Mouse (Mus musculus): Measurements from ENCODE around the gene Styx.
A peak's percentile ranks its signal among the peaks of the same experiment; 100 is the strongest.

Styx gene

DNA sequence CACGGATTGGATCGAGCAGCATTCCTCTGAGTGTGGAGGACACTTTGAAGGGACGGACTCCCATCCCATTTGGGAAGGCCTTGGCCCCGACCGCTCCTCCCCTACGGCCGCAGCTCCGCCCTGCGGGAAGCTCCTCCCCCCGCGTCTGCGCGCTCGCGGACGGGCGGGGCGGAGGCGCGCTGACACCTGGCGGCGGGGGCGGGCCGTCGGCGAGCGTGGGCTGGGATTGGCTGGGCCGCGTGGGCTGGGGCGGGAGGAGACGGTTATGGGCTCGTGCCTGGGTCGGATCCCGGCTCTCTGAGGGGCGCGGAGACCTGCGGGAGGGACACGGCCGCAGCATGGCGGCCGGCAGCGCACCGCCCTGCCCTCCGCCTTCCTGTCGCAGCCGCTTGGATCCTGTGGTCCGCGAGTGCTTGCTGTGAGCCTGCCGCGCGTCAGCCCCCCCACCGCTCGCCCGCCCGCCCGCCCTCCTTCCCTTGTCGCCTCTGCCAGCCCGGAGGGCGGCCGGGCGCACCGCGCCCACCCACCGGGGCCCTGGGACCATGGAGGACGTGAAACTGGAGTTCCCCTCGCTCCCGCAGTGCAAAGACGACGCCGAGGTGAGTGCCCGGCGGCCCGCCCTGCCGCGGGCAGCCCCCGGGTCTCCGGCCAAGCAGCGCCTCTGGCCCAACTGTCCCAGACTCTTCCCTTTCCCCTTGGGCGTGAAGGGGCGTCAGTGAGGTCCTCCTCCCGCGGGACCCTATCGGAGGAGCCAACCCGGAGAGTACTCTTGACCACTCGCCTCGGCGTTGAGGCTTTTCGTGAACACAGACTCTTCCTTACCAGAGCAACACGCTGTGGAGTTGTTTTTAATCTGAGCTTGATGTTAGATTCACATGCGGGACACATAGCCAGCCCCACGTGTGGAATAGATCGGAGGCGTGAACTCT, at the start of gene Styx:
Gene Styx (plus strand): TSS at position 163 of the 929 bp plus-strand sequence.
- peak; percentile 95 for DNase-seq

DNA sequence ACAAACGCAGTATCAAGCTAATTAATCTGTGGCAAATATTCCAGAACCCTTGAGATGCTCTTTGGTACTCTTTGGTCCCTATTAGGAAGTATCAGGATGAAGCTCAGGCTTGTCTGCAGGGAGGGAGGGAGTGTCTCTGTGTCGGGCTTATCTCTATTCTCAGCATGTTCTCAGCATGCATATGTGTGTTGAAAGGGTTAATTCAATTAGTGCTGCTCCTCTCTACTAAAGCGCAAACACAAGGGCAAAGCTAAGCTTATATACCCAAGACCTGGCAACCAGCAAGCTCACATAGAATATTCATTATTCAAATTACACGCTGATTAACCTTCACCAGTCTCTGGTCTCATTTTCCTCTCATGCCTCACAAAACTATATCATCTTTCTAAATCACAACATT, 47.0 kb upstream of the Styx start:
- DNase-seq, result no peak

DNA sequence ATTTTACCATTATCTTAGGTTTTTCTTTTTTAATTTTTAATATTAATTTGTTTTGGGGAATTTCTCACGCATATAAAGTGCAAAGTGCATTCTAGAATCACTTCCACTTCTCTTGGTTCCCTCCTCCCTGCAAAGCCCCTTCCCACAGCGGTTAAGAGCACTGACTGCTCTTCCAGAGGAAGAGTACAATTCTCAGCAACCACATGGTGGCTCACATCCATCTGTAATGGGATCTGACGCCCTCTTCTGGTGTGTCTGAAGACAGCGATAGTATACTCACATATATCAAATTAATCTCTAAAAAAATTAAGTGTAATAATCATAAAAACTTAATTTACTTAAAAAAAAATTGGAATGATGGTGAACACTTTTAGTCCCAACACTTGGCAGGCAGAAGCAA, 46.5 kb upstream of the Styx start:
- DNase-seq, result no peak

DNA sequence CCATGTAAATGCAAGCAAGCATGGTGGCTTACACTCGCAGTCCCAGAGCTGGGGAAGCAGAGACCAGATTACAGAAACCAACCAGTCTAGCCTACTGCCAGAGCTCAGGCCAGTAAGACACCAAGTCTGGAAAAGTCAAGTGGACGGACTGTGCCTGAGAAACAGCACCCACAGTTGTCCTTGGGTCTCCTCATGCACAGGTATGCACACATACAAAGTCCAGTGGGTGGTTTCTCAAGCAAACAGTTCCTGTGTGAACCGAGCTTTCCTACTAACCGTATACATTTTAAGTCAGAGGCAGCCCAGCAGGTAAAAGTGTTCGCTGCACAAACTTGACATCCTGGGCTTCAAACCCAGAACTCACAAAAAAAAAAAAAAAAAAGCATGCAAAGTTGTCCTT, 45.0 kb upstream of the Styx start:
- no peak for DNase-seq

DNA sequence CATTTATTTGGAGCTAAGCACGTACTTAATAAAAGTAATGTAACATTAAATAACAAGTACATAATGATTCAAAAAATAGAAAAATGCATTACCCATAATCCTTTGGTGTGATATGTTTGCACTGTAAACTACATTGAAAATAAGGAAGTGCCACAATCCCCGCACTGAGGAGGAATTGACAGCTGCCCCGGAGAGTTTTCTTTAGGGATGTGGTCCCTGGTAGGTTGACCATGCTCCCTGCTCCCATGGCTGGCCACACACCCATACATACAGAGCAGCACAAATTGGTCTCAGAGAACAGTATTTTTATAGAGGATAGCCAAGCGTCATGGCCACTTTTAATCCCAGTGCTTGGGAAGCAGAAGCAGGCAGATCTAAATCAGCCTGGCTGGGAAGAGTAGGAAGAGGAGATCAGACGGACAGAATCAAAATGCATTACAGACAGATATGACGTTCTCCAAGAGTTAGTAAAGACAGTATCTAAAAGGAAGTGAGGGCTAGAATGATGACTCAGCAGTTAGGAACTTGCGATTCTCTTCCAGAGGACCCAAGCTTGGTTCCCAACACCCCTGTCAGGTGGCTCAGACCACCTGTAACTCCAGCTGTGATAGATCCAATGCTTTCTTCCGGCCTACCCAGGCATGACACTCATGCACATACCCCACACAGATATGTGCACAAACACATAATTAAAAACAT, 43.1 kb upstream of the Styx start:
- DNase-seq, result no peak

DNA sequence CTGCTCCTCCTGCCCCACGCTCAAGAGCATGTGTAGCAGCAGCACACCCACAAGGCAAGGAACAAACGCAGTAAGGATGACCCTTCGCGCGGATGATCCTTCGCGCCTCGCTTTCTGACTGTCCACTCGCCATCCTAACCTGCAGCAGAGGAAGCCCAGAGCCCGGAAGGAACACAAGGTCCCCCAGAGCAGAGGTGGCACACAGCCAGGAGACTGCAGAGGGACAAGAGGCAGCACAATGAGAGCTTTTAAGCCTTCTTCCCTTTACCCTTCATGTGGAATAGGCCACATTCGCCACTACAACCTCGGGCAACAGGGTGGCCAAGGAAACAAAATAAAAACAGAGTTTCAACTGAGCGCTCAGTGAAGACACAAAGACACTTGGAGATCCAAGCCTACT, 41.2 kb upstream of the Styx start:
- peak; percentile 28 for DNase-seq

DNA sequence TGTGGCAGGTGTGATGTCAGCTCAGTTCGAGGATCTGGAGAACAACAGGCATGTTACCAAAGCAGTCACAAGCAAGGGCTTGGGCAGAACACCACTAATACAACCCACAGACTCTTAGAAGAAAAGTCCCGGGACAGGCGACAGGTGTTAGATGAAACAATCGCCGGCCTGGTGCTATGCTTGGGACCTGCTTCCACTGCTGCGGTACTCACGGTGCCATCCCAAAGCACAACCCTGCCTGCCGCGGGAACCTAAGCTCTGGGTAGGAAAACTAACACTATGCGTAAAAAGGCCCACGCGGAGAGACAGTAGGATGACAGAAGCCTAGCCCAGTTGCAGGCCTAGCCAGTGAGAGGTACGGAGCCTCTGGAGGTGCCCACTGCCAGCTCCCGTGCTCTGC, 40.8 kb upstream of the Styx start:
- DNase-seq, result no peak

DNA sequence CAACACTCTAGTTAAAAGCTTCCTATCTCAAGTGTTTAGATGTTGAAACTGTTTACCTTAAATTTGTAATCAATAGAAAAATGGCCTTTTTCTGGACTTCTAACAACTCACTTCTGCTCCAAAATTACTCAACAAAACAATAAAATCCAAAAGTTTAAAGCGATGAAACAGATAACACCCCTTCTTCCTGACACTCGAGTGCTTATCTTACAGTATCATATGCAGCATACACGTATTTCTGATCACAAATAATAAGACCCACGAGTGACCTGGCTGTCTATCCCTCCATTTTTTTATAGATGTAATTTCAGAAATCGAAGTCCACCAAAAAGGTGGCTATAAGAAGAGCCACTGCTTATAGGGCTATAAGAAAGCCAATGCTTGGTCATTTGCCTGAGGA, 34.0 kb upstream of the Styx start:
- no peak for DNase-seq

DNA sequence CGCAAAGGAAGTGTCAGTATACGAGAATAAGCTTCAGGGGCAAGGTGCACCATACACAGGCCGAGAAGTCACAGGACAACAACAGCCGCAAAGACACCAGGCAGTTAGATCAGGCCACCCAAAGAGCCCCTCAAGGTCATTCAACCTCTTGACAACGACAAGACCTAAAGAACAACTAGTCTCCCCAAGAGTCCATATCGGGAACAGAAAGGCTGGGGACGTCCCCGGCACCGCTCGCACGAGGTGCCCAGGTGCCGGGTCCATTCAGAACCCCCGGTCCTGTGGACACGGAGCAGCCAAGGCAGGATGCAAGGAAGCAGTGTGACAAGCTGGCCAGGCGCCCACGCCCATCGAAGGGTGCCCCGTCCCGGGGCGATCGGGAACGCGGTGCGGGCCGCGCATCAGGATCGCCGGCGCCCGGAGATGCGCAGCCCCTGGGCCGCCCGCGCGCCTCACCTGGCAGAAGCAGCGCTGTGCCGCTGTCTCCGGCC, 32.9 kb upstream of the Styx start:
- no peak for DNase-seq

DNA sequence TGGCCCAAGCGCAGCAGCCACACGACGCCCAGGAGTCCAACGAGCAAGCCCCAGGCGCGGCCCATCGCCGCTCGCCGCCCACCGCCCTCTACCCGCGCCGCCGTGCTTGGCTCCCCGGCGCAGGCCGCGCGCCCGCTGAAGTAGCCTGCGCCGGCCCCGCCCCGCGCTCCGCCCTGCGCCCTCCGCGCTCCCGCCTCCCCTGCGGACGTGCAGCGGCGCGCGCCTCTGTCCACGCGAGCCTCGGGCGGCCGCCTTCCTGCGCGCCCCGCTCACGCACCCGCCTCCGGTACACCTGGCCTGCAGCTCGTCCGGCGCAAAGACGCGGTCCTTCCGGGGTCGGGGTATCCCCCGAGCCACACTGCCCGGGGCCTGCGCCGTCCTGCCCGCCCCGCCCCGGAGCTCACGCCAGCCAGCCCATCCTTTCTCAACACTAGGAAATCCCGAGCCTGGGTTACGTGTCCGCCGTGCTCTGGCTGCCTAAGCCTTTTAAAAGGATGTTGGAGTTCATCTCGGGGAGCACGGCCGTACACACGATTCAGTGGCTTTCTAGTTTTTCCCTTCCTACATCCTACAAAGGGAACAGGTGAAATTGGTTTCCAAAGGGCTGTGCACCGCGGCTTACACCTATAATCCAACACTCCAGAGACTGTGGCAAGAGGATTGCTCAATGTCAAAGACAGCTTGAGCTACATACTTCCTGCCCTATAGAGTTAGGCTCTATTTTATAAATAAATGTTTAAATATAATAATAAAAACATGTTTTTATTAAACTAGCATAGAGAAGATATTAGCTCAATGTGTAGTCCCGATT, 32.3 kb upstream of the Styx start, which contains the start of gene Ero1l:
Gene Ero1l (minus strand): TSS at position 346 of the 811 bp plus-strand sequence.
- peak; percentile 83 for DNase-seq

DNA sequence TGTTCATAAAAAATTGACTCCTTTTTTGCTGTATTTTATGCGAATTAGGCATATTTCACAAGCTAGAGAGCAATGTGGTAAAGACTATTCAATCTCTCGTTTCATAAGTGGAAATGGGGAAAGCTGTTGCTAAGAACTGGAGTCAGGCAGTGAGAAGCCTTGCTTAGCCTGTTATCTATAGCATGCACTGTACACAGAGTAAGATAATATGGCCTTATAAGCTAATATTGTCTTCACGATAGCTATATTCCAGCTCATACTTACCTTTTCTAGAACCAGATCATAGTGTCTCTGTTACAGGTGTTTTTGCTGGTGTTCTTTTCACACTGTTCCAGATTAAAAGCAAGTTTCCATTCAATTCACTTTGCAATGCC, 31.7 kb upstream of the Styx start:
- DNase-seq, result no peak

DNA sequence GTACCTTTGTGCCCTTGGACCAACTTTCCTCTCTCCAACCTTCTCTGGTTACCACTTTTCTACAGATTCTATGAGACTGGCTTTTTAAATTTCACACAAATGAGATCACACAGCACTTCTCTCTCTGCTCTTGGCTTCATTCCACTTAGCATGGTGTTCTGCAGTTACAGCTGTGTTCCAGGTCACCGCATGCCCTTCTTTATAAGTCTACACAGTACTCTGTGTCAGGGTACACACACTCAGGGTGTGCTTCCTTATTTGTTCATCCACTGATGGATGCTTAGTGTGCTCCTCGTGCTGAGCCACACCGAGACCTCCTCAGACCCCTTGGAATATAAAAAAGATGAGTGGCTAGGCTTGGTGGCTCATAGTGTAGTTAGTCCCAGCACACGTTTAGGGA, 30.8 kb upstream of the Styx start:
- DNase-seq, result no peak

DNA sequence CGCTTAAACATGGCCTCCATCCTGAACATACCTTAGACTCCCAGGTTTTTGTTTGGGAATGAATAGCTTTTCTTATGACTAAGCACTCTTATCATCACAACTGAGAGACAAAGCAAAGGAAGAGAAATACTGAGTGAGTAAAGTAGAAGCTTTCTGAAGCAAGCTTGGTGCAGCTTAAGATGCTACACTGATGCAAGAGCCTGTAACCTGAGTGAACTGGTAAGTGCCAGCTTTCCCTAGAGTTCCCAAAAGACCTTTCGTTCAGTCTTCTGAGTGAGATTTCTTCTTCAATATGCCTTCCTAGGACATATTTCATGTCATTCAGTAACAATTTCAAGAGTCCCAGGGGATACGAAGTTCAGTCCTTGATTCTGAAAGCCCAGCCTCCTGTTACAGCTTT, 29.8 kb upstream of the Styx start:
- no peak for DNase-seq

DNA sequence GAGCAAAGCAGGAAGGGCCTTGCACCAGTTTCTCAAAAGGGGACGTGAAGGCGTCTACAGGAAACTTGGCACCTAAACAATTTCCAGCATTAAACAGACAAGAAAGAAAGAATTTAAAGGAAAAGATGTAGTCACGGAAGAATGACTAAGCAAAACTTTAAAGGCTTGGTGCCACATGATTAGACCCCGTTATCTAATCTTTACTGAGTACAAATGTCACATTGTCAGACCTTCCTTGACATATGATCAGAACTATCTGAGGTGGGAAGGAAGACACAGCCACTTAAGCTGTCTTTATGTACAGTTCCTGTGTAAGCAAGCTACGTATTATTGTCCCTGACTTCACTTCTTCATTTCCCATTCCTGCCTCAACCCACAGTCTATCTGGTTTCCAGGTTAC, 29.3 kb upstream of the Styx start:
- DNase-seq, result no peak

DNA sequence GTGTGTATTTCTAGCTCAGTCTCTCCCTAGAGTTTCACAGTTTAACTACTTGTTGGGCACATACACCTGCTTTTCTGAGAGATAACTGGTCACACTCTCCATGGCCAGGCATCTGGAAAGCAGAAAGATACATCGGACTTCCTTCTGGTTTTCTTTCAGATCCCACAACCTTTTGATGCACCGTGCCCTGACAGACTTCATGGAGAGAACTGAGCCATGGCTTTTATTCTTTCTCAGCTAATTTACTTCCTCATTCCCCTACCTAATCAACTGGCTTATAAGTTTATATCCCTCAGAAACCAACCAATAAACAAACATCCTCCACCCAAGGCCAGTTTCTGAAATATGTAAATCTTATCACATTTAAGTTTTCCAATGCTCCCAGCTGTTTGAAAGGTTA, 28.4 kb upstream of the Styx start:
- no peak for DNase-seq

DNA sequence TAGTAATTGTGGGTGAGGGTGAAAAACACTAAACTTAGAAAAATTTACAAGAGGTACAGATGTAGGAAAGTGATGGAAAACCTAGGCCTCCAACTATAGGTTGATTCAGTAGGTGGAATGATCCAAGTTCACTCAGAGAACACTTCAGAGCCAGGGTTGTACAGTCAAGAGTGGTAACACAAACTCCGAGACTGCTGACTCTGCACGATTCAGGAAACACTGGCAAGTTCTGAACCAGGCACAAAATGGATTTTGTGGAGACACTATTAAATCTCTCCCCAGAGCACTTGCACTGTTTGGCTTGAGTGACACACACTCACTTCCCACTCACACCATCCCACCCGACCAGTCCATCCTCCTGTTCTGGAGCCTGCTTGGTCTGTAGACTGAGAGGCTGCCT, 27.6 kb upstream of the Styx start:
- no peak for DNase-seq

DNA sequence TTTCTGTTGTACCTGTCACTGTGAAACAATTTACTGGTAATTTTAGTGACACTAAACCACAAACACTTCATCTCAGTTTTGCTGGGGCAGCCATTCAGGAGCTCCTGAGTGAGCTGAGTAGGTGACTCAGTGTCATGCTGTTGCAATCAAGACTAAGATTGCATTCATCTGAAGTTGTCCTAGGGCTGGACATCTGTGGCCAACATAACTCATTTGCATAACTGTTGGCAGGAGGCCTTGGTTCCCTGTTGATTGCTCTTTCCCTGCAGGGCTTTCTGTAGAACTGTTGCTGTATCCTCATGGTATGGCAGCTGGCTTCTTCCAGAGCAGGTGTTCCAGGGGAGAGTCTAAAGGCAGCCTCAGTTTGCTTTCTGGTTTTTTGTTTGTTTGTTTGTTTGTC, 25.4 kb upstream of the Styx start:
- DNase-seq, result no peak

DNA sequence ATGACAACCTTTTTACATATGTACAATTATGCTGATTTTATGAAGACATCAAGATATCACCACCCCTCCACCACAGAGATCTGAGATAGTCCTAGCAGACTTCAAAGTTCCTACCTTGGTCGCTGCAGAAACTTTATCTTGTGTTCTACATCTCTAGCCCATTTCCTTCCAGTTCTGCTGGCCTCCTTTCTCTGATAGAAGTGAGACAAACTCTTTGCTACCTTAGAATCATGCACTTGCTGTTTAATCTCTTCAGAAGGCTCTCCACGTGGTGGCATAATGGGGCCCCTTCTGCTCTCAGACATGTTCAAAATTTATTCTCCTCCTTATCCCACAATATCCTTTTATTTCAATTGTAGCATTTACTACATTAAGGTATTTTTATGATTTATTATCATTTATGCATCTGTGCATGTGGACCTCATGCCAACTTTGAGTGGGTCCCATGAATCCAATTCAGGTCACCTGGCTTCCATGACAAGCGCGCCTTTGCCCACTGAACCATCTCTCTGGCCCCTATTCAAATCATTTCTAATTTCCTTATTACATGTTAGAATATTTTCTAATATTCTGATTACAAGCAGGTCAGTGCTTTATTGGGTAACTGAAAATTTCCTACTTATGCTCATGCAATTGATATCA, 22.7 kb upstream of the Styx start:
- DNase-seq, result no peak

DNA sequence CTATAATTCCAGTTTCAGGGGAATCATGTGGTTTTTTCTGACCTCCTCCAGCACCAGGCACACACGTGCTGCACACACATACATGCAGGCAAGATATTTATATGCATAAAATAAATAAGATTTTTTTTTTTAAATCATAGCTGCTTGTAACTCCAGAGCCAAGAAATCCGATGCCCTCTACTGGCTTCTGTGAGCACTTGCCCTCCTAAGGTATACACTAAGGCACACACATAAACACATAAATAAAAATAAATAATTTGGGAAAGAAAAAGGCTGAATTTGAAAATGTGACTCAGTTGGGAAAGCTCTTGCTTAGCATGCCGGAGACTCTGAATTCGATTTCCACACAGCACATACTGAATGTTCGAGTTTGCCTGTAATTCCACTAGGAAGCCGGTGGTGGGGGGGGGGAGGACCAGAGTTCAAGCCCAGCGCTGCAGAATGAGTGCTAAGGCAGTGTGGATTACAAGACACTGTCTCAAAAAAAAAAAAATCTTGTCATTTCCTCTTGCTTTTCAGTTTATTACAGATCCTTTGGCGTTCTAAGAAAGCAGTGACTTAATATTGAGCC, 21.8 kb upstream of the Styx start:
- DNase-seq, result no peak

DNA sequence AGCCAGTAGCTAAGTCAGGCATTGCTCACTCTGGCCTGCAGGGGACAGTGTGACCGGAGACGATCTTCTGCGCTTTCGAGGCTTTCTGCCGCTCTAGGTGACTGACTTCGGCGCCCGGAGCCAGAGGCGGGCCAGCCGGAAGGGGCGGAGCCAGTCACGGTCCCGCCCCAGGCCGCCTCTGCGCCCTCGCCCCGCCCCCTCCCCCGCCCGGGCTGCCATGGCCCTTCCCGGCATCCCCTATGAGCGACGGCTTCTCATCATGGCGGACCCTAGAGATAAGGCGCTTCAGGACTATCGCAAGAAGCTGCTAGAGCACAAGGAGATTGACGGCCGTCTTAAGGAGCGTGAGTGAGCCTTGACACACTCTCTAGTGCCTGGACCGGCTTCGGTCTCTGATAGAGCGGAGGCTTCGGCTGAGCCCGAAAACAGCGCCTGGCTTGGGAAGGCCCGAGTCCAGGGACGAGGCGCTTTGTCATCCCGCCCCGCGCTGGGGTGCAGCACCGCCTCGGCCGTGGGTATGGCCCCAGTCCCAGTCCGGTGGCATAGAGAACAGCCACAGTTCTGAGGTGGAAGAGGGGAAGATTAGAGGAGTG, 21.2 kb upstream of the Styx start, which contains the start of gene Psmc6:
Gene Psmc6 (plus strand): TSS at position 200 of the 593 bp plus-strand sequence.
- DNase-seq, result peak; percentile 89
